16 mouse cellular contexts compared by ENCODE assay signal in genomic region chr12:69542376-69542775, GRCm38 (mm10).
"Had no signal": no experiment of that assay in that cellular context is flagged by ENCODE, and none has a peak within 500 bp of the region (broad histone marks: within the 10 kb centered on the region; RNA-seq: fewer than 3 reads in every experiment).

No protein-coding gene starts in this region.

- H3K9me3 ChIP-seq: heart, embryonic 13.5 days; heart, embryonic 15.5 days; hindbrain, embryonic 13.5 days; hindbrain, embryonic 15.5 days; kidney, embryonic 15.5 days; limb, embryonic 10.5 days; limb, embryonic 12.5 days; liver, embryonic 13.5 days; liver, embryonic 15.5 days had no signal

- DNase-seq: gastrocnemius, postnatal 14 days; gastrocnemius, postnatal 36 days; kidney, adult 9 months; layer of hippocampus, adult 9-11 months; layer of hippocampus, postnatal 36 days had no signal

- H3K4me3 ChIP-seq: heart, adult 2 months; heart, embryonic 13.5 days; heart, embryonic 15.5 days; hindbrain, embryonic 13.5 days; hindbrain, embryonic 15.5 days; kidney, embryonic 15.5 days; limb, embryonic 10.5 days; limb, embryonic 12.5 days; liver, embryonic 13.5 days; liver, embryonic 15.5 days had no signal

- H3K36me3 ChIP-seq: heart, embryonic 13.5 days; heart, embryonic 15.5 days; hindbrain, embryonic 13.5 days; hindbrain, embryonic 15.5 days; kidney, embryonic 15.5 days; limb, embryonic 10.5 days; limb, embryonic 12.5 days; liver, embryonic 13.5 days; liver, embryonic 15.5 days had no signal

- H3K27ac ChIP-seq: heart, adult 2 months; heart, embryonic 13.5 days; heart, embryonic 15.5 days; hindbrain, embryonic 13.5 days; hindbrain, postnatal 0 days; limb, embryonic 10.5 days; limb, embryonic 12.5 days; liver, embryonic 13.5 days; liver, embryonic 15.5 days had no signal

- H3K27me3 ChIP-seq: heart, embryonic 13.5 days; heart, embryonic 15.5 days; hindbrain, embryonic 15.5 days; limb, embryonic 12.5 days; liver, embryonic 13.5 days; liver, embryonic 15.5 days had no signal
